Mouse (Mus musculus): ENCODE data around the gene Pxdn.

DNA sequence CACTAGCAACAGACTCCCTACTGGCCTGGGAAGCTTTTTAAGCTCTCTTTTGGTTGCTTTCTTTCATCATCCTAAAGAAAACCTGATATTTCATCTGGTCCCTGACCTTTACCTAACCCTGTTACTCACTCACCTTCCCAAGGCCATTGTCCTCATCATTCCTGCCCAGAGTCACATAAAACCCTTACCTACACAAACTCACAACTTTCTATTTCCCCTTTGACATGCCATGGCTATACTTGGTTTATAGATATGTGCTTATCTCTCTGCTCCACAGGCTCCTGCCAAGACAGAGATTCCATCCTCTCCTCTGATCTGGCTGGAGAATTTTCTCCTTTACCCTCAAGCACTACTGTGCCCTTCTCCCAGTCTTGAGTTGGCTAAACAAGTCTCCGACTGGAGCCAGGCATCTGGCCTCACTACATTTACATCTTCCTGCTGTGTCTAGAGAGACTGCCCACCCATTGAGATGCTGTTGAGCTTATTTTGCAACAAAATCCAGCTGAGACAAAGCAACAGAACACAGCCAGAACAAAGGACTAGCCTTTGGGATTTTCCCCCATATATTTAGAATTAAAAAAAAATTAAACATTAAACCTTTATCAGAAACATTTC is 124.2 kb downstream of the Pxdn start:
- TF ChIP-seq MYOD1 (IDR thresholded peaks at IDR 0.05; ENCODE audit: control insufficient read depth in 1 of 3, insufficient read length in 2 of 3, low read depth in 2 of 3) (no peak), POLR2AphosphoS2 (IDR thresholded peaks at IDR 0.05; ENCODE audit: insufficient read length, low read depth) (no peak), POLR2A (IDR thresholded peaks at IDR 0.05; ENCODE audit: insufficient read length, low read depth) (no peak), CEBPB (IDR thresholded peaks at IDR 0.05; ENCODE audit: insufficient read depth, poor library complexity, severe bottlenecking) (no peak), REST (IDR thresholded peaks at IDR 0.05; ENCODE audit: insufficient read depth, insufficient read length) (no peak)

Measured in myocyte (in vitro differentiated cells).